Mouse (Mus musculus): ENCODE data around the gene Cox8b. TPM values are rescaled to one million over a fixed set of nuclear protein-coding genes. Genes with fewer than 3 reads are reported as not detected.

Gene Cox8b
- polyA plus RNA-seq (2014; fragmentation: Nextera tagmentation; extraction: Ambion mirVana), result not detected in 2 replicates

DNA sequence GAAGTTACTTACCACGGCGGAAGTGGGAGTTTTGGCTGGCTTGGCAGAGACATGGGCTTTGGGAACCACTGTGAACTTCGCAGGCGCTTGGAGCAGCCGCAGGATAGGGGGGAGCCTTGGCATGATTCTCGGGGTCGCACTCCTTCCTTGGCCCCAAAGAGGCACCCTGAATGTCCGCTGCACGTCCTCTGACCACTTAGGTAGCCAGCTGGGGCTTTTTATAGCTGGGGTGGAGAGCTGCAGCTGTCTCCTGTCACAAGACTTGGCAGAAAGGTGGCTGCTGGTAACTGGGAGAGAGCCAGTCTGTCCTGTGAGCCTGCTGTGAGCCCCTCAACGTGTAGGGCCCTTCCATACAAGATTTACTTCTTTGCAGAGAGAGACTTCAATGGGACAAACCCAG, at the start of gene Cox8b:
Gene Cox8b (minus strand): TSS at position 227 of the 400 bp plus-strand sequence.
- Histone ChIP-seq H3K9me3 (ENCODE audit: control insufficient read depth, low read length) (no peaks in the 10 kb centered on the region), H3K9ac (ENCODE audit: low read depth, low read length) (no peak within 1 kb of the TSS), H3K4me2 (replicated peaks; ENCODE audit: low read depth, low read length) (no peak within 1 kb of the TSS), H3K36me3 (ENCODE audit: control insufficient read depth, insufficient read depth, low read length) (peaks cover 31% of the 10 kb centered on the region), H3K27me3 (ENCODE audit: control insufficient read depth, insufficient read depth, low read length) (no peaks in the 10 kb centered on the region), H3K27ac (ENCODE audit: low read depth, low read length) (no peak within 1 kb of the TSS), H3K4me3 (ENCODE audit: low read length) (no peak within 1 kb of the TSS), H3K4me1 (ENCODE audit: control insufficient read depth, insufficient read depth, low read length) (no peaks in the 10 kb centered on the region)
- 69% methylated on average over 10 of the region's 10 CpGs for WGBS
- ATAC-seq (ENCODE audit: low FRiP score, low TSS enrichment), result no peak

DNA sequence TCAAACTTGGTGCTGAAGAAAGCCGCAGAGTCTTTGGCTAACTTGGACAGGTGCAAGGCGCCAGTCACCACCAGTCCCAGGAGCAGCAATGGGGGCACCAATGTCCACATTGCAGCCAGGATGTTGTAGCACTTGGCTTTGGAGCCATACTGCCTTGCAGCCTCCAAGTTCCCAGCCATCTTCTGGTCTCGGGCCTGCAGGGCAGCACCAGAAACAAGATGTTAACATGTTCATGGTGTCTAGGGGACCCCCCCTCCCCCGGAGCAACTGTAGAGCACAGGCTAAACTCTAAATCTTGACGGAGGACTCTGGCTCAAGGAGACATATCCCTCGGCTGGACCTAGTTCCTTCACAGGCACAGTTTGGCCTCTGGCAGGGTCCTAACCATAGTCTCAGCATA, 49.0 kb upstream of the Cox8b start:
- H3K9me3 ChIP-seq (ENCODE audit: control insufficient read depth, low read length), result no peaks in the 10 kb centered on the region
- peaks cover 24% of the 10 kb centered on the region for H3K4me1 ChIP-seq (ENCODE audit: control insufficient read depth, insufficient read depth, low read length)
- ATAC-seq (ENCODE audit: low FRiP score, low TSS enrichment), result no peak
- H3K27ac ChIP-seq (ENCODE audit: low read depth, low read length), result no peak overlapping the region
- H3K27me3 ChIP-seq (ENCODE audit: control insufficient read depth, insufficient read depth, low read length), result no peaks in the 10 kb centered on the region
- no peak overlapping the region for H3K4me3 ChIP-seq (ENCODE audit: low read length)
- H3K9ac ChIP-seq (ENCODE audit: low read depth, low read length), result no peak overlapping the region
- WGBS, result 87% methylated on average over 6 of the region's 6 CpGs
- H3K36me3 ChIP-seq (ENCODE audit: control insufficient read depth, insufficient read depth, low read length), result peaks cover 52% of the 10 kb centered on the region
- no peak overlapping the region for H3K4me2 ChIP-seq (replicated peaks; ENCODE audit: low read depth, low read length)

DNA sequence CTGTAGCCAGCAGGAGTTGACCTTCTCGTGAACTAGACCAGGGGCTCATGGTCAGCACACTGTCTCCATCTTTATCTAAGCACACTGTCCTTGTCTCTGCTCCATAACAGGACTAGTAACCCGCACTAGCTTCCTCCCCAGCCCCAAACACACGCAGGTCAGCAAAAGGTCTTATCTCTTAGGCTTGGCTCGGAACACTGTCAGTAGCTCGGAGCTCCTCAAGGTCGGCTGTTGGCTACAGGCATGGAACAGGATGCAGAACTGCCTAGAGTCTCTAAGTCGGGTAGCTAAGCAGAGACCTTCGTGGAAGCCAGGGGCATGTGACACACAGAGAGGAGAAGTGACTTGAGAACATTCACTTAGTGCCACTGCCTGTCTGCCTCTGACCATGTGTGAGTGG, 47.9 kb upstream of the Cox8b start:
- Histone ChIP-seq H3K27me3 (ENCODE audit: control insufficient read depth, insufficient read depth, low read length) (no peaks in the 10 kb centered on the region), H3K4me1 (ENCODE audit: control insufficient read depth, insufficient read depth, low read length) (peaks cover 18% of the 10 kb centered on the region), H3K9me3 (ENCODE audit: control insufficient read depth, low read length) (no peaks in the 10 kb centered on the region), H3K27ac (ENCODE audit: low read depth, low read length) (no peak overlapping the region), H3K9ac (ENCODE audit: low read depth, low read length) (no peak overlapping the region), H3K4me2 (replicated peaks; ENCODE audit: low read depth, low read length) (no peak overlapping the region), H3K4me3 (ENCODE audit: low read length) (no peak overlapping the region), H3K36me3 (ENCODE audit: control insufficient read depth, insufficient read depth, low read length) (peaks cover 51% of the 10 kb centered on the region)
- ATAC-seq (ENCODE audit: low FRiP score, low TSS enrichment), result no peak
- WGBS, result 88% methylated on average over 8 of the region's 8 CpGs

DNA sequence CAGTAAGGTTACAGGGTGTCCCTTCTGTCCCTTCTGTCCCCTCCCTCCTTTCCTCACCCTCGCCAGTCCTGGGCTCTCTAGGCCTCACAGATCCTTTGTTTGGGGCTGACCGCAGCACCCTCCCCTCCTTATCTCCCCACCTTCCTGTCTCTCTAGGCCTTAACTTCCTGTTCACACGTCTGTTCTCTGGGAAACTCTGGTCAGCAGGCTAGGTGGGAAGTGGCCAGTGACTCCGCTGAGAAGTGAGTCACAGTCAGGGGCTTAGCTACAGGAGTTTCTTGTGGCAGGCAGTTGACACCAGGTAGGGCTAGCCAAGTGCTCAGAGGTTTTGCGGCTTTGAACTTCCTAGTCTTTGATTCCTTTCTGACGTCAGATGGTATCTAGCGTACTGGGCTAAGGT, 46.7 kb upstream of the Cox8b start:
- no peak overlapping the region for H3K4me3 ChIP-seq (ENCODE audit: low read length)
- no peak overlapping the region for H3K27ac ChIP-seq (ENCODE audit: low read depth, low read length)
- no peak for ATAC-seq (ENCODE audit: low FRiP score, low TSS enrichment)
- peaks cover 18% of the 10 kb centered on the region for H3K4me1 ChIP-seq (ENCODE audit: control insufficient read depth, insufficient read depth, low read length)
- peaks cover 47% of the 10 kb centered on the region for H3K36me3 ChIP-seq (ENCODE audit: control insufficient read depth, insufficient read depth, low read length)
- no peak overlapping the region for H3K9ac ChIP-seq (ENCODE audit: low read depth, low read length)
- no peak overlapping the region for H3K4me2 ChIP-seq (replicated peaks; ENCODE audit: low read depth, low read length)
- H3K27me3 ChIP-seq (ENCODE audit: control insufficient read depth, insufficient read depth, low read length), result no peaks in the 10 kb centered on the region
- H3K9me3 ChIP-seq (ENCODE audit: control insufficient read depth, low read length), result no peaks in the 10 kb centered on the region
- WGBS, result 55% methylated on average over 7 of the region's 7 CpGs

DNA sequence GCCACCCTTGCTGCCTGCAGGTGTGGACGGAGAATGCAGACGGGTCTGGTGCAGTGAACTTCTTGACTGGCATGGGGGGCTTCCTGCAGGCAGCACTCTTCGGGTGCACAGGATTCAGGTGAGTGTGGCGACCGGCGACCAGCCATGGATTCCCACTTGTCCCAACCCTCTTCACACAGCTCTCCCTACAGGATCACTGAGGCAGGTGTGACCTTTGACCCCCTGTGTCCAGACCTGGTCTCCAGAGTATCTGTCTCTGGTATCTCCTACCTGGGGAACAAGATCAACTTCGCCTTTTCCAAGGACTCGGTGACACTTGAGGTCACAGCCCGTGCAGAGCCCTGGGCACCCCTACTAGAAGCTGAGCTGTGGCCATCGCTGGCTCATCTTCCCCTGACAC, 46.1 kb upstream of the Cox8b start:
- peaks cover 47% of the 10 kb centered on the region for H3K36me3 ChIP-seq (ENCODE audit: control insufficient read depth, insufficient read depth, low read length)

DNA sequence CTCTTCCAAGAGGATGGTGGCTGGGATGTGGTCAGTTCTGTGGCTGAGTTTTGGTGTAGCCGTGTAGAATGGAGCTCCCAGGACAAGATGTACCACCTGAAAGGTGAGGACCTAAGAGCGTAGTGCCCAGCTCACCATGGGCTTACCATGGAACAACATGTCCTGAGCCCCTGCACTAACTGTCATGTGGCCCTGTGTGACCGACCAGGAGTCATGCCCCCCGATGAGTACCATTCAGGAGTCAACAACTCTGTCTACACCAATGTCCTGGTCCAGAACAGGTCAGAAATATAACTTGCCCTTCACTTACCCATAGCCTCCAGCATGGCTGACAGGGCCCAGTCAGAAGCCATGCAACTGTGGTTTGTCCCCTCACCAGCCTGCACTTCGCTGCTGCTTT, 45.0 kb upstream of the Cox8b start:
- H3K4me1 ChIP-seq (ENCODE audit: control insufficient read depth, insufficient read depth, low read length), result peaks cover 11% of the 10 kb centered on the region; the same call in 1 of the 2 replicates
- no peaks in the 10 kb centered on the region for H3K27me3 ChIP-seq (ENCODE audit: control insufficient read depth, insufficient read depth, low read length)
- H3K4me2 ChIP-seq (replicated peaks; ENCODE audit: low read depth, low read length), result no peak overlapping the region
- WGBS, result 96% methylated on average over 5 of the region's 5 CpGs
- H3K9ac ChIP-seq (ENCODE audit: low read depth, low read length), result no peak overlapping the region
- no peak overlapping the region for H3K4me3 ChIP-seq (ENCODE audit: low read length)
- H3K9me3 ChIP-seq (ENCODE audit: control insufficient read depth, low read length), result no peaks in the 10 kb centered on the region
- no peak for ATAC-seq (ENCODE audit: low FRiP score, low TSS enrichment)
- H3K36me3 ChIP-seq (ENCODE audit: control insufficient read depth, insufficient read depth, low read length), result peaks cover 47% of the 10 kb centered on the region
- H3K27ac ChIP-seq (ENCODE audit: low read depth, low read length), result no peak overlapping the region

More for the DNA sequence above, 46.1 kb upstream of the Cox8b start:
- WGBS, result 93% methylated on average over 10 of the region's 10 CpGs
- no peak overlapping the region for H3K9ac ChIP-seq (ENCODE audit: low read depth, low read length)
- H3K27me3 ChIP-seq (ENCODE audit: control insufficient read depth, insufficient read depth, low read length), result no peaks in the 10 kb centered on the region
- H3K4me3 ChIP-seq (ENCODE audit: low read length), result no peak overlapping the region
- H3K27ac ChIP-seq (ENCODE audit: low read depth, low read length), result no peak overlapping the region
- no peak for ATAC-seq (ENCODE audit: low FRiP score, low TSS enrichment)
- no peak overlapping the region for H3K4me2 ChIP-seq (replicated peaks; ENCODE audit: low read depth, low read length)
- H3K4me1 ChIP-seq (ENCODE audit: control insufficient read depth, insufficient read depth, low read length), result peaks cover 17% of the 10 kb centered on the region
- H3K9me3 ChIP-seq (ENCODE audit: control insufficient read depth, low read length), result no peaks in the 10 kb centered on the region

DNA sequence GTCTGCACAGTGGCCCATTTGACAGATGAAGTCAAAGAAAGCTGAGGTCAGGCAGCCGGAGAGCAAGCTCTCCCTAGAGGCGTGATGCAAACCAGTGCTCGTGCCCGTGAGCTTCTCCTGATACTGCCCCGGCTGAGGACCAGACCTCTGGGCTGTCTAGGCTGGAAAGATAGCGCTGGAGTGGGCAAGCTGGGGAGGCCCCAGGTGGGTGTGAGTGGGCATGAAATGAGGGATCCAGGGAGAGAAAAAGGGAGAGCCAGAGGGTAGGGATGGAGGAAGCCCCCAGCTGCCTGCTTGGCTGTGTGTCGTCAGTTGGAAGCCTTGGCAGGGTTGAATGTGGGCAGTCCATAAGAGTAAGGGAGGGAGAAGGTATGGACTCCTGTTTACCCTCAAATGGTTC, 44.0 kb upstream of the Cox8b start:
- H3K27me3 ChIP-seq (ENCODE audit: control insufficient read depth, insufficient read depth, low read length), result no peaks in the 10 kb centered on the region

DNA sequence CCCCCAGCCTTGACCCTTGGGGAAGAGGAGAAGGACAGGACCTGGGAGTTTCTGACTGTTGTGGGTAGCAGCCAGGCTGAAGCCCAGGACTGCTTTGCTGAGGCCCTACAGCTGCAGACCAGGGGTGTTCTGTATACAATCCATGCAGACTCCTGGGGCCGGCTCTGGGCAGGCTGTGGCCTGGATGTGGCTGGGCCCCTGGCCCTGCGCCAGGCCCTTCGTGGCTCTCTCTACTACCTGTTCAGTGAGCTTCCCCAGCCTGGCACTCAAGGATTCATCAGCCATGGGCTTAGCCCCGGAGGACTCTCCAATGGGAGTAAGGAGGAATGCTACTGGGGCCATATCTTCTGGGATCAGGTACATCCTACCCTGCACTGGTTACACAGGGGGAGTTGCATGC, 43.1 kb upstream of the Cox8b start:
- H3K36me3 ChIP-seq (ENCODE audit: control insufficient read depth, insufficient read depth, low read length), result peaks cover 32% of the 10 kb centered on the region
- peaks cover 15% of the 10 kb centered on the region; the same call in 1 of the 2 replicates for H3K4me1 ChIP-seq (ENCODE audit: control insufficient read depth, insufficient read depth, low read length)
- no peak overlapping the region for H3K9ac ChIP-seq (ENCODE audit: low read depth, low read length)
- no peaks in the 10 kb centered on the region for H3K9me3 ChIP-seq (ENCODE audit: control insufficient read depth, low read length)
- H3K27ac ChIP-seq (ENCODE audit: low read depth, low read length), result no peak overlapping the region
- H3K4me2 ChIP-seq (replicated peaks; ENCODE audit: low read depth, low read length), result no peak overlapping the region
- 82% methylated on average over 4 of the region's 4 CpGs for WGBS
- no peaks in the 10 kb centered on the region for H3K27me3 ChIP-seq (ENCODE audit: control insufficient read depth, insufficient read depth, low read length)
- no peak overlapping the region for H3K4me3 ChIP-seq (ENCODE audit: low read length)
- ATAC-seq (ENCODE audit: low FRiP score, low TSS enrichment), result no peak

More for the DNA sequence above, 44.0 kb upstream of the Cox8b start:
- no peak overlapping the region for H3K27ac ChIP-seq (ENCODE audit: low read depth, low read length)
- 88% methylated on average over 7 of the region's 7 CpGs for WGBS
- peaks cover 40% of the 10 kb centered on the region for H3K36me3 ChIP-seq (ENCODE audit: control insufficient read depth, insufficient read depth, low read length)
- no peak overlapping the region for H3K4me3 ChIP-seq (ENCODE audit: low read length)
- H3K9ac ChIP-seq (ENCODE audit: low read depth, low read length), result no peak overlapping the region
- ATAC-seq (ENCODE audit: low FRiP score, low TSS enrichment), result no peak
- H3K4me2 ChIP-seq (replicated peaks; ENCODE audit: low read depth, low read length), result no peak overlapping the region
- no peaks in the 10 kb centered on the region for H3K9me3 ChIP-seq (ENCODE audit: control insufficient read depth, low read length)
- peaks cover 13% of the 10 kb centered on the region; the same call in 1 of the 2 replicates for H3K4me1 ChIP-seq (ENCODE audit: control insufficient read depth, insufficient read depth, low read length)

DNA sequence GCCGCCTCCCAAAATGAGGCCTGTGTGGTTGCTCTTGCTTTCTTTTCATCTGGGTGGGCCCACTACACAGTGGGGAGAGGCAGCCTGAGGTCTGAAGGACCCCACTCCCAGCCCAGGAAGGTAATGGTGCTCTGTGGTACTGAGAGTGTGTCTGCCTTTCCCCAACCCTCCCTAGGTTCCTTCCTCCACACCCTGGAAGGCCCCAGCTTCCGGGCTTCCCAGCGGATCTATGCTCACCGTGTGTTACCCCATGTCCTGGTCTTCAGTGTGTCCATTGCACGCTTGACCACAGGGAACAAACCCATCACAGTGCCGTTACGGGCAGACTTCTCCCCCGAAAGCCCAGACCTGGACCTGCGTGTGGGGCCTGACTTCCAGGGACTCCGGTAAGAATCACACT, 42.6 kb upstream of the Cox8b start:
- H3K36me3 ChIP-seq (ENCODE audit: control insufficient read depth, insufficient read depth, low read length), result peaks cover 27% of the 10 kb centered on the region
- no peak overlapping the region for H3K9ac ChIP-seq (ENCODE audit: low read depth, low read length)
- peaks cover 15% of the 10 kb centered on the region; the same call in 1 of the 2 replicates for H3K4me1 ChIP-seq (ENCODE audit: control insufficient read depth, insufficient read depth, low read length)
- ATAC-seq (ENCODE audit: low FRiP score, low TSS enrichment), result no peak
- WGBS, result 91% methylated on average over 10 of the region's 10 CpGs
- H3K9me3 ChIP-seq (ENCODE audit: control insufficient read depth, low read length), result no peaks in the 10 kb centered on the region
- no peaks in the 10 kb centered on the region for H3K27me3 ChIP-seq (ENCODE audit: control insufficient read depth, insufficient read depth, low read length)
- no peak overlapping the region for H3K4me3 ChIP-seq (ENCODE audit: low read length)
- H3K4me2 ChIP-seq (replicated peaks; ENCODE audit: low read depth, low read length), result no peak overlapping the region
- no peak overlapping the region for H3K27ac ChIP-seq (ENCODE audit: low read depth, low read length)

All from kidney, embryonic 14.5 days (tissue).